Mouse (Mus musculus) kidney, adult 9 months (tissue): Measurements from ENCODE around the gene Dnah5.

ENCODE experiments used
- DNase-seq: peaks from one replicate; pipeline ENCODE4 v3.0.0; 2022

Gene Dnah5

DNA sequence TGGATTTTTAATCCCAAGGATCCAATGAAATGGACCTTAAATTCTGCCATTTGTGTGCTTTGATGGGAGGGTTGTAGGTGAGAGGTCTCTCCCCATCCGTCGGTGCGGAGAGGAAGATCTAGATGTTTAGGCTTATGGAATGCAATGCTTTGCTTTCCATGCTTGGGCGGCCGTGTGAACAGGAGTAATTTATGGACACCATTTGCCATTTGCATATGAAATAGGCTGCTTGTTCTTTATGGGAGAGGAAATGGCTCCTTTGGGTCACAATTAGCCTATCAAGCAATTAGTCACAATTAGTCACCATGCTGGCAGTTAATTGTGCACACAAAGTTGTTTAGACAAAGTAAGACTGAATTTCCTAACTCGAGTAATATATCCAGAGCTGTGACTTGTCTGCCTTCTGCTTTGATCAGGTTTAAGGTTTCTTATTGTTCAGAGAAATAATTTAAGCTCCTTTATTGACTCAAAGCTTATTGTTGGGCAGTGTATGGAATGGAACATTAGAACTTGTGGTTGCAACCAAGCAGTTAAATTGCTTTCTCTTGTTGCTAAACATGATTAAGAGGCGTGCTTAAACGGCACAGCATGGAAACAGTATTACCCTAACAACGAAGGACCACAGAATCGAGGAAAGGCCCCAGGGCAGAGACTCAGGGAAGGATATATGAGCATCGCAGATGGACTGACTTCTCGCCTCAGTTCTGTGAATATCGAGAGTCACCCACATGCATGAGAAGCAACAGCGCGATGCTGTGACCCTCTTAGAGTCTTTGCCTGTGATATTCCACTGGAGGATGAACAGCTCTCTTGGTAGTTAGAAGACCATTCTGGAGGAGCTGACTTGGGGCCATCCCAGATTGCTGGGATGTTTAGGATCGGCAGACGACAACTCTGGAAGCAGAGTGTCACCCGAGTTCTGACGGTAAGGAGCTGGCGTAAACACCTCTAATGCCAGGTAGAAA, at the start of gene Dnah5:
TSS of gene Dnah5 (plus strand) at position 642 of the 965 bp plus-strand sequence.
- no peak for DNase-seq

DNA sequence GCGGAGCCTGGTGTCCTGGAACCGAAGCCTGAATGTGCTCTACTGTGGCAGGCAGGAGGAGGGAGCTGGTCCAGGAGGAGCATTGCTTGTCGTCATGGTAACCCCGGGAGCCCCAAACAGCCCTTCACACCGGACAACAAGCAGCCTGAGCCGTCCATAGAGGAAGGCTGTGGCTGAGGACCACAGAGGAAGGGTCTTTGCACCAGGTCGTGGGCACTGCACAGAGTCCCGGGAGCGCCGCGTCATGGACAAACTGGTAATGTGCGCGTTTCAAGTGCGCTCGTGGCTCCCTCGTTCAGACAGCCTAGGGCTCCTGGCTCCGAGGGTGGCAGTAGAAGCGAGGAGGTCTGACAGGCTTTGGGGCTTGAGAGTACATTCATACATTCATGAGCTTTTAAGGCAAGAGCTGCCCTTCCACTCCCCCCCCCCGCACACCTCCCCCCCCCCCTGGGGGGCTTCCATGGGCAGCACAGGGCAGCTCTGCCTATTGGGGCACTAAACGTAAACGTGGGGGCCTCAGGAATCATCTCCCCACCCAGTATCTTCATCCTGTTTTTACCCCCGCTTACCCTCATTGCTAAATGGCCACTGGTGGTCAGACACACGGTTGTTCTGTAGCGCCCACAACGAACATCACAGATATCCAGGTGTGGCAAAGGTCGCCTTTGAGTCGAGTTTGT, 48.6 kb upstream of the Dnah5 start:
- peak; percentile 7 for DNase-seq

DNA sequence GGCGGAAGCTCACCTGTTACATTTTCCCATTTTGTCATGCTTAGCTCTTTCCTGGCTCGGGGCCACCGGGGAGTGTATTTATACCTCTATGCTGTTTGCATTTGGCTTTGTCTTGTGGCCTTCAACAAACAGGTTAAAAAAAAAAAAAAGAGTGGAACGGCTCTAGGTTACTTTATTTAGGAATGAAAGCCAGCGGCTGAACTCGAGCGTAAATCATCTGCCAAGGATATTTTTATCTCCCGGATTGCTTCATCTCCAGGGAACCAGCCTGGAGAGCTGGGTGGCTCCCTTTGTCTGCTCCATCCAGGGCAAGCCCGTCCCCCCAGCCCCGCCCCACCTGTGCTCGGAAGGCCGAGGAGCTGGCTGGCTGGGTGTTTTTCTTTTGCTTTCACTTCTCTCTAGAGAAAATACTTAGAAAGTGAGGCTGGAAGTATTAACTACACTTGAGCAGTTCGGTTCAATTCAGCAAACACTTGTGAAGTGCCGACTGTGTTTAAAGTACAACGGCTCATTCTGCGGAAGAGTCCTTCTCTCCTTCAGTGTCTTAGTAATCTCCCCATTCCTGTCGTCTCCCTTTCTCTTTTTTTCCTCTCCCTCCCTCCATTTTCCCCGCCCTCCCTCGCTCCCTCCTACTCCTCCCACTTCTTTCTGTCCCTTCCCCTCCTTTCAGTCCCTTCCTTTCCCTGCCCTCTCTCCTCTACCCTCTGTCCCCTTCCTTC, 44.6 kb upstream of the Dnah5 start:
- peak; percentile 84 for DNase-seq

DNA sequence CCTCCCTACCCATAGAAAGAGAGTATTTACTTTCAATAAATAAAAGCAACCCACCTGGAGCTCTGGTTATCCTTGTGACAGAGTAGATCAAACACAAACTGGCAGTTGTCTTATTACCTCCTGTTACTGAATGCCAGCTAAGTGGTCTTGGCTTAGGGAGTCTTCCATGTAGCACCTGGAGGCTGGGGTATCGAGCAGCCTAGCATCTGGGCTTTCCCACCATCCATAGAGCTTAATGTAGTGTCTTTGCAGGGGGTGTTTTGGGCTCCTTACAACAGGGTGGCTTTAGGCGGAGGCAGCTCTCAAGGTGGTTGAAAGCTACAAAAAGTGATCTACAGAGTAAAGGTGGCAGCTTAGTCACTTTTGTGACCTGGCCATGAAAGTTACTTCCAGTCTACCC, 41.3 kb upstream of the Dnah5 start:
- DNase-seq = no peak

DNA sequence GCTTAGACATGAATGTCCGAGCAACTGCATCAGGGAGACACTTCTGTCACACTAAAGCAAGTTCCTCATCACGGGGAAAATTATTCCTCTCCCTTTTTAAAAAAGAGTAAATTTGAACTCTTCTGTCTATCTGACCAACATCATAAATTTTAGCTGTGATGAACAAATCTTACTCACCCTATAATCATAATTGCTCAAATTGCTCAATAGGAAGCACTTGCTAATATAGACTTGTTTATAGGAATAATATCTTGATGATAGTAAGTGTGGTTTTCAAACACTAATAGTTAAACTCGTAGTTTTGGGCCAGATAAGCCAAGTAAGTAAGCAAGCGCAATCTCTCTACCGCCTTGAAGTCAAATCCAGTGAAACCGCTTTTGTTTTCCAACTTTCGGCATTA, 38.3 kb upstream of the Dnah5 start:
- DNase-seq = no peak

DNA sequence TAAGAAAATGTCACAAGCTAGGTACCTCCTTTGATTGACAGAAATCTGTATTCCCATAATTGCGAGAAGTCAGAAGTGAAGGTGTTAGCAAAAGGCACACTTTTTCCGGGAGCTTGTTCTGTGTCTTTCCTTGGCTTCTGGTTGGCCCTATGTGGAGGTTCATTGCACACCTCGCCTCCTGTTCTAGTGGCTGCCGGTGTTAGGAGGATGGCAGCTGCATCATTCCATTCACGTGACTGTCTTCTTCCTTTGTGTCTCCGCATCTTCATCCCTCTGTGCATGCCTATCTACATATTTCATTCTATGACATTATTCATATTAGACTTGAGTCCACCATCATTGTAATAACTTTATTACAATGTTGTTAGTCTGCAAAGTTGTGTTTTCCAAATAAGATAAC, 37.5 kb upstream of the Dnah5 start:
- DNase-seq = no peak

DNA sequence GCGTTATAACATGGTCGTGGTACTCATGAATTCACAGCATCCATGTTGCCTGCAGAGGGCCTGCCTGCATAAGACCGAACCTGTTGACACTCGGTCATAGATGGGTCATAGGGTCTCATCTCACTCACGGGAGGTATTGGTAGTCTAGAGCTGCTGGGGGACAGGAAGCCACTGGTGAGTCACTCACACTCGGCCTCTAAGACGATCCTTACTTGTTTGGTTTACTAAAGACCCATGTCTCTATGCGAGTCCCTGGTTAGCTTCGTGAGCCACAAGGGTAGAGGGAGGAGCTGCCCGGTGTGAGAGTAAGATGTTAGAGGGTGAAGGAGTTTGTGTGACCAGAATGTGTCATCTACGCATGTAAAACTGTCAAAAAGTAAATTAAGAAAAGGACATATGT, 24.6 kb upstream of the Dnah5 start:
- no peak for DNase-seq

DNA sequence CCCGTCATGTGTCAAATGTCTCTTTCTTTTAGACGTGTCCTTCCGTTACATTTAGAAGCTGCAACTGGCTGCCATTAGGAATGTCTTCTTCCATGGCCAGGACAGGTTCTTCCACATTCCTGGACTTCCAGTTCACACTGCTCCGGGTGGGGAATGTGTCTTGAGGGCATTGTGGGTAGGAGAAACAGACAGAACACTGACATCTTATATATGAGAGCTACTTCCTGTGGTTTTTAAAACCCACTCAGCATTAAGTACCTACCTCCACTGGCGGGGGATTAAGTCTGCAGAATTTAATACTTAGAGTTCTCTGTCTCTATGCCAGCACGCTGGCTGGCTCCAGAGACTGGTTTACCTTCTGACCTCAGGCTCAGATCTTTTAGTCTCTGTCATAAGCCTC, 24.0 kb upstream of the Dnah5 start:
- DNase-seq = no peak

DNA sequence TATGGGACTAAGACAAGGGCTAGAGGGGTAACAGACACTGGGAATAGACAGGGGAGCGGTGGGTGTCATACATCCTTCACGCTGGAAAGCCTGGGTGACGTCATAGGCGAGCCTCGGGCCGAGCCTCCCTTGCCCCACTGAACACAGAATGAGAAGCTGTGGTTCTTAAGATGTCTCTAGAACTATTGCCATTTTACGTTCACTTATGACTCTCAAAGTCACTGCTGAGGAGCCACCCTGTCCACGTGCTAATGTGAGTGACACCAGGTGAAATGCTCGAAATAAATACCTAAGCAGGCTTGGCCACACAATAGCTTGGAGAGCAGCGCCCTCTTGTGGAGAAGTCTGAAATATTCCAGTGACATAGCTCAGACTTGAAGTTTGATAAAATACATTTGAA, 21.7 kb upstream of the Dnah5 start:
- DNase-seq = peak; percentile 83

DNA sequence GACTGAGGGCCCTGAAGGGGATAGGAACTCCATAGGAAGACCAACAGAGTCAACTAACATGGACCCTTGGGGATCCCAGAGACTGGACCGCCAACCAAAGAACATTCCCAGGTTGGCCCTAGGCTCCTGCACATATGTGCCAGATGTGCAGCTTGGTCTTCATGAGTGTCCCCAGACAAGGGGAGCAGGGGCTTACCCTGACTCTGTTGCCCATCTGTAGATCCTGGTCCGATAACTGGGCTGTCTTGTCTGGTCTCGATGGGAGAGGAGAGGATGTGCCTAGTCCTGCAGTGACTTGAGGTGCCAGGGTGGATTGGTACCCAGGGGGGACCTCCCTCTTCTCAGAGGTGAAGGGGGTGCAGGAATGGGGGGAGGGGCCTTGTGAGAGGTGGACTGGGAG, 21.0 kb upstream of the Dnah5 start:
- no peak for DNase-seq

DNA sequence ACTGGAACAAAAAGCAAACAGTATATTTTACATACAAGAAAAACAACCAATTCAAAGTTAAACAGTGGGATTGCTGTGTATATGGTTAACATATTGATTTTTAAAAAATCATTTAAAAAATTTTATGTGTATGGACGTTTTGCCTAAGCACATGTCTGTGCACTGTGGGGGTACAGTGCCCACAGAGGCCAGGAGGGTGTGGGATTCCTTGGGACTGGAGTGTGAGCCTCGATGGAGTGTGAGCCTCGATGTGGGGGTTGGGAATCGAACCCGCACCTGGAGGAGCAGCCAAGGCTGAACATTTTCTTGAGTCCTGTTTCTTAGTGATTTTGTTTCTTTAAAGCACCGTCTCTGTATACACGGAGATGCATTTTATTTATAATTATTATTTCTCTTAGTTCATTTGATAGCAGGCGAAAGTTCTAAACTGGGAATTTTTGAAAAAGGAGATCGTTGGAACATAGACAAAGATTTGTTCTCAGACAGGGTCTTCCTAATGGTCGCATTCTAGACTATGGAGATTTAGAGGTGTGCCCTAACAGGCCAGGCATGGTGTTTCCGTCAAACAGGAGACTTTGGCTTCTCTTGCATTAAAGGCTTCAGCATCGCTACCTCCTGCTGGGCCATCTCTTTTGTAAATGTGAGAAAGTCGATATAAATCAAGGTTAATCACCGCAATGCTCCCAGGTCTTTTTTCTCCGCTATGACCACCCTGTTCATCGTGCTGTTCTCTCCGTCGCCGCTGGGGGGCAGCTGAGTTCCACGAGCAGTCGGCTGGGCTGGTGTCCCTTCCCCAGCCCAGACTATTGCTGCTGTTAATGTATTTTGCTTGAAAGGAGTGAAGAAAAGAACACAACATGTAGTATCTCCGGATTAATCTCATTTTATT, 15.8 kb upstream of the Dnah5 start:
- peak; percentile 61 for DNase-seq

DNA sequence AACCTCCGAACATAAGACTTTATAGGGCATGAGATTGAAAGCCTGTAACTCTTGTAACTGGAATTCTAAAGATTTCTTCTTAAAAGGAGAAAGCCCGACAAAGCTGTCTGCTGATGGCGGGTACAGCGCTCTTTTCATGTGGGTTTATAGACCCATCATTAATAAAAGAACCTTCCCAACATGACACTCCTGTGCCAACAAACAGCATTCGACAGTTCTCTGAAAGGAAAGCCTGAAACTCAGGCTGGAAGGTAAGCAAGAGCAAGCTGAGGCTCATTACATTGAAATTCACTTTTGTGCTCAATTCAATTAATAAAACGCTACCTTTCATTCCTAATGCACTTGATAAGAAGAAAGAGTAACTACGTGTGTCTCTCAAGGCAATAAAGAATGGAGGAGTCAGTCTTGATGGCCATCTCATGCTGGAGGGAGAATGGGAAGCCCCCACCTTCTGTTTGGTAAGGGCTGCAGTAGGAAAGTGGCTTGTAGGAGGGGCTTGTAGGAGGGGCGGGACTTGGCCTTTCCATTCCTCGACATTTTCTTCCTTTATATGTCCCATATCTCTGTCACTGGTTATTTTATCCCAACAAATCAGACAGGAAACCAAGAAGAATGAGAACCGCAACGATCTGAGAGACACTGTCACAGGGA, 15.1 kb upstream of the Dnah5 start:
- no peak for DNase-seq

DNA sequence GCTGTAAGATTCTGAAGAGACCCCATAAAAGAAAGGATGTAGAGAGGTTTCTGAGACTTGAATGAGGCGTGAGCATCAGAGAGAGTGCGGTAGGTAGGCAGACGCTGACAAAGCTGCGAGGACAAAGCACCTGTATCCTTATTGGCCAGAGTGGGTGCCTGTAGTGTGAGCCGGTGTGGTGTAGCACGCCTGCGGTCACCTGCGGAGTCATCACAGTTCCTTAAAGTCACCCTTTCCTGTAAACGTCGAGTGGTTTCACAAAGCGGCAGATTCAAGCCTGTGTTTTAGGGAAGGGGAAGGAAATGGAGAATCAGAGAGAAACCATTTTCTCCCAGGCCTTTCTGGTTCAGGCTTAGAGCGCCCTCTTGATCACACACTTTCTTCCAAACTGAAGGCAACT, 13.9 kb upstream of the Dnah5 start:
- DNase-seq = no peak

DNA sequence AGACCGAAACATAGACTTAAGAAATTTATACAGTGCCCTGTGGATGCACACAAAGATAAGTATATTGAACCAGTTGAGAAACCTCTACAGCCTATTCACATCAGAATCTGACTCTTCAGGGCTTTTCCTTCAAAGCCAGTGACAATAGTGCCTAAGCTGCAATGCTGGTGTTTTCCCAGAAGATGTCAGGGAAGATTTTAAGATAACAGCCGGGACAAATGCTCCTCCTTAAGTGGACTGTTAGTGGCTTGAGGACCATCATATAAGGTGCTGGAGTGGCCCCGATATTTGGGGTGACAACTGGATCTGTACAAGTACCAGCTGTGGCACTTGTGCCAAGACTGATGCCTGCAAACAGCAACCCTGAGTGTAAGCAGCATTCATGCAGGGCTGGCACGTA, 4.9 kb upstream of the Dnah5 start:
- DNase-seq = no peak

DNA sequence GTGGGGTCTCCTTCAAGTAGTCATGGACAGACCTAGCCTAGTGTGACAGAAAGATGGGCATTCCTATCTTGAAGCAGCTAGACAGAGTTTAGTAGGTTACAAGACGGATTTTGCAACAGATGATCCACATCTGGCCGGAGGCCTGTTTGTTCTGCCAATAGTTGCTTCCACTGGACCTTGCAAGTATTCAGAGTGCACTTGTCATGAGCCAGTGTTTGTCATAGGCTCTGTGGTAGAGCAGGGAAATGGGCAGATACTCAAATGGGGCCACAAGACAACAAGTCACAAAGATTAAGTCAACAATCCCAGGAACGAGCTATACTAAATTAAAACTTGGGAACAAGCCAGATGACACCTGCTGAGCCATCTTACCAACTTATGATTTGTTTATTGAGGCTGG, 1.1 kb downstream of the Dnah5 start:
- DNase-seq = no peak

DNA sequence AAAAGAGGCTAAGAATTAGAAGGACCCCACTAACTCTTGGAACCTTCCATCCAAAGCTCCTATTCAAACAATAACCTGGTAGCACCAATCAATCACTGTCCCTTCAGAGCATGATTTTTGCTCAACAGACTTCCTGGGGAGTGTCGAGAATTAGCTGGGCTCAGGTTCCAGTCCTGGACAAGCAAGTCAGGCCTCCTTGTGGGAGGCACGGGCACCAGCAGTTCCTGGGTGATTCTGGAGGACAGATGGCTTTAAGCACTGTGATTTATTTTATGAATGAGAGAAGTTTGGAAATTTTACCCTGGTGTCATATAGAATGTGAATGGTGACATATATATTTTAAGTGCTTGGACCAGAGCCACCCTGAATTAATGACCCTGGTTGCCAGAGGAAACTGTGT, 4.0 kb downstream of the Dnah5 start:
- DNase-seq = no peak

DNA sequence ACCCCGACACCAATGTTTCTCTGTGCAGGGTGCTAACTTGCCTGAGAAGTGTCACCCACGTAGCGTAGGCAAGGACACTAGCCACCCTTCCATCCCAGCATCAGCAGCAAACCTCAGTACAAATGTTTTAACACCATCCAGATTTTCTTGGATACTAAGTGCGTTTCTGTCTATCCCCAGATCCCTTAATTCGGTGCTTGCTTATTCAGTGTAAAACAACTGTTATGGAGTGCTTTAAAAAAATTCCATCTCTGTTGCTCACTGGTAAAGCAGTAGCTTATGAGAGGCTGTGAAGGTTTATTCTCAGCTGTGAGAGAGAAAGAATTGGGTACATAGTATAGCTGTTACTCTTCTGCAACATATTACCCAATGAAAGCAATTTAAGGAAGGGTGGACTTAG, 9.5 kb downstream of the Dnah5 start:
- no peak for DNase-seq

DNA sequence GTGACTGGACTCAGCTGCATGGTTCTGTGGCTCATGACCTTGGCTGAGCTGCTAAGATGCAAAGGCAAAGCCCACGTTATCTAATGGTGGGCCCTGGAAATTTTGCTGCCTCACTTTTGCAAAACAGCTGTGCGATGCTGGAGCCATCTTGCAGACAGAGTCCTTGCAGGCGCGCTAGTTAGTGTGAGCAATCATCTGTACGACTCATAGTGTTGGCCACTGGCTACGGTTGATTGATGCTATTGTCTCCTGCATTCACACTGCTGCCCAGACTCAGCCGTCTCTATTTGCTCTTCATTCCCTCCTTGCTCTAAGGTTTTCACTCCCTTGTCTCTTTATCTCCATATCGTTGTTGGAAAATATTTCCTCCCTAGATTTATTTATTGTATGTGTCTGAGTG, 12.8 kb downstream of the Dnah5 start:
- DNase-seq = no peak

DNA sequence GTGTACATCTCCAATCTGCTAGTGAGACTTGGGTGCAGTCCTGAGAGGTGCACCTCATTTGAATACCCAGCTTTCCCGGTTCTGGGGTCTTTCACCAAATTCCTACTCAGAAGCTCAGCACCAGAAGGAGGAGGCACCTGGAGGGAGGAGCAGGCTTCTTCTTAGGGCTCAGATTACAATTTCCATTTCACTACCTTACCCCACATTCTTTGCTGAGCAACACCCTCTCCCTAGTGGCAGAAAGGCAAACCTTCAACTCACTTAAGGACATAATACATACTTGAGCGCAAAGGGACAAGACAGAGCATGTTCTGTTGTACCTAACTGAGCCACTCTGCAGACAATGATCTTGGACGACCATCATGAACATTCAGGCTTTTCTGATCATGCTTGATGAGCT, 23.8 kb downstream of the Dnah5 start:
- DNase-seq = no peak

DNA sequence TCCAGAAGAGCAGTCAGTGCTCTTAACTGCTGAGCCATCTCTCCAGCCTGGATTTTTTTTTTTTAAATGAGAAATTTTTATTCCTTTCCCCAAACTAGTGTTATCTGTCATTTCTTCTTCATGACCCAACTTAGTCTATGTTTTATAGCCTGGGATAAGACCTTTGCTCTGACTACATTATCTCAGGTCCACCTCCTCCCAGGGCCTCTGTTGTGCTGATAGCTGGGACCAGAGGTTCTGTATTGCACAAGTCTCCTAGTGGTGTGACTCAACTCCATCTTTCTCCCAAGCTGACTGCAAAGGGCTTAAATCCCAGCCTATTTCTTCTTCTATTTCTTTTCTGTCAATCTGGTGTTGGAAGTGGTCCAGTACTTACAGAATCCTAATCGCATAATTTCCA, 56.7 kb downstream of the Dnah5 start:
- no peak for DNase-seq

DNA sequence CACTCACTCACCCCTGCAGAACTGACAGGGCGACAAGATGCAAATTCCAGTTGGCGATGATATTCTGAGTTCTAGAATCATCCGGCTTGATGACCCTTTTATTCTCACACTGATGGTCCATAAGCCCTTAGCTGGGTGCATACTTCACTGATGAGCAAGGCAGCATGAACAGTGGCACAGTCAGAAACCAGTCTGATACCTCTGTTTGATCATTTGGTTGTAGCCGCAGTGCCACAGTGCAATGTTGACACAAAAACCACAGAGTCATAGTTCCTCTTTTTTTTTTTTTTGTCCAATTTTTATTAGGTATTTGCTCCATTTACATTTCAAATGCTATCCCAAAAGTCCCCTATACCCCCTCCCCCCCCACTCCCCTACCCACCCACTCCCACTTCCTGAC, 95.9 kb downstream of the Dnah5 start:
- no peak for DNase-seq

DNA sequence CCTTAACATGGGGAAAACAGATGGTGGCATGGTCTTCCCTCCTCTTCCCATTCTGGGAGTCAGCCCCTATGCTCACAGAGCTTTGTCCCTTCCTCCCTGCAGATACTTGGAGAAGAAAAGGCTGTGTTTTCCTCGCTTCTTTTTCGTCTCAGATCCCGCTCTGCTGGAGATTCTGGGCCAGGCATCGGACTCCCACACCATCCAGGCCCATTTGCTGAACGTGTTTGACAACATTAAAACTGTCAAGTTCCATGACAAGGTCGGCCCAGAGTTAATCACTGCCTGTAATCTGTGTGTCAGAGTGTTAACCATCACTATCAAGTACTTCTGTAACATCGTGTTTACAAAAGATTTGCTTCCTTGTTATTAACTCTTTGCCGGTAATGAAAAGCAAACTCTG, 103.6 kb downstream of the Dnah5 start:
- DNase-seq = no peak
